Mouse (Mus musculus) kidney, adult 11 months (tissue): ENCODE measurements around the gene Prkcq.

Source experiments
- DNase-seq: peaks from one replicate; pipeline ENCODE4 v3.0.0; 2022

Gene Prkcq

DNA sequence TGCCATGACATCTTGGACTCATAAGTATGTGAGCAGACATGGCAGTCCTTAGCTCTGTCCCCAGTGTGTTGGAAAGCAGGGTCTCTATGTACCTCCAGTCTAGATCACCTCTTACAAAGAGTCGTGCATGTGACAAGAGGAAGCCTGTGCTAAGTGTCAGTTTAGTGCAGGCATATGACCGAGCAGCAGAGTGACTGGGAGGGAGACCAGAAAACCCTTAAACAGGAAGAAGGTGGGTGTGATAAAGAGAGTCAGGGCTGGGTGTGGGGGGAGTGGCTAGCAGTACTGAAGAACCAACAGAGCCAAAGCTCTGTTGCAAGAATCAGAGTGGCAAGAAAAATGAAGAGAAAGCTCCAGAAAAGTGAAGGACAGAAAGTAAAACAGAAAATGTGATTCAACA lies 15.3 kb downstream of the Prkcq start:
- DNase-seq = no peak

DNA sequence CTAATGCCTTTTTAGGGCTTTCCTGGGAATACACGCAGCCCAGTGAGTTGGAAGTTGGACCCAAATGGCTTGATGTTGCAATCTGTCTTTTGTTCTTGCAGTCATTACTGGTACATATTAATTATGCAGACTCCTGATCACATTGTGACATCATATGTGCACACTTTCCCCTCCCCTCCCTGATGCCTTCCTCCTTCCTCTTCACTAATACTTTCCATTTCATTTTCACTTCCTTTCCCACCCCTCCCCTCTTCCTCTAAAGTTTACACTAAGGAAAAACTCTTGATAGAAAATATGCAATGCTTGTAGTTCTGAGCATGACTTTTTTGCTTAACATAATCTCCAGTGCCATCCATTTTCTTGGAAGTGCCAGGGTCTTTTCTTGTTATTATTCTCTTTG lies 16.4 kb downstream of the Prkcq start:
- DNase-seq = no peak

DNA sequence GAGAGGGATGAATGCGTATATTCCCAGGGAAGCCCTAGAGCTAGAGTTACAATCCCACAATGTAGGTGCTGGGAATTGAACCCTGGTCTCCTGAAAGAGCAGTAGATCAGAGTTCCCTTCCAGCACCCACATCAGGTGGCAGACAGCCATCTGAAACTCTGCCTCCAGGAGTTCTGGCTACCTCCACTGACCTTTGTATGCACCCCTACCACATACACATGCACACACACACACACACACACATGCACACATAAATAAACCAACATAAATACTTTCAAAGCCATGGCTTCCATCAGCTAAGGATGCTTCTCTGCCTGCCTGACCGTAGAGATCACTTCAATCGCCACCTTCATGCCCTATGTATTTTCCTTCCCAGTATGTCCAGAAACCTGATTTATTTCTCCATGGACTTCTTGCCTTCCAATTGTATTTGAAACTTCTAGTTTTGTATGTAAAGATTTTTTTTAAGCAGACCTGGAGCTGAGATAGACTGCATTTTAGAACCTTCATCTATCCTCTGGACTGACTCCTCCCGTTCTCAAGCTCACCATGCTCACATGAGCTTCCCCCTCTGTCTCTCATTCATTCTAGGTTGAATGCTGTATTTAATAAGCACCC lies 17.4 kb downstream of the Prkcq start:
- DNase-seq = no peak

DNA sequence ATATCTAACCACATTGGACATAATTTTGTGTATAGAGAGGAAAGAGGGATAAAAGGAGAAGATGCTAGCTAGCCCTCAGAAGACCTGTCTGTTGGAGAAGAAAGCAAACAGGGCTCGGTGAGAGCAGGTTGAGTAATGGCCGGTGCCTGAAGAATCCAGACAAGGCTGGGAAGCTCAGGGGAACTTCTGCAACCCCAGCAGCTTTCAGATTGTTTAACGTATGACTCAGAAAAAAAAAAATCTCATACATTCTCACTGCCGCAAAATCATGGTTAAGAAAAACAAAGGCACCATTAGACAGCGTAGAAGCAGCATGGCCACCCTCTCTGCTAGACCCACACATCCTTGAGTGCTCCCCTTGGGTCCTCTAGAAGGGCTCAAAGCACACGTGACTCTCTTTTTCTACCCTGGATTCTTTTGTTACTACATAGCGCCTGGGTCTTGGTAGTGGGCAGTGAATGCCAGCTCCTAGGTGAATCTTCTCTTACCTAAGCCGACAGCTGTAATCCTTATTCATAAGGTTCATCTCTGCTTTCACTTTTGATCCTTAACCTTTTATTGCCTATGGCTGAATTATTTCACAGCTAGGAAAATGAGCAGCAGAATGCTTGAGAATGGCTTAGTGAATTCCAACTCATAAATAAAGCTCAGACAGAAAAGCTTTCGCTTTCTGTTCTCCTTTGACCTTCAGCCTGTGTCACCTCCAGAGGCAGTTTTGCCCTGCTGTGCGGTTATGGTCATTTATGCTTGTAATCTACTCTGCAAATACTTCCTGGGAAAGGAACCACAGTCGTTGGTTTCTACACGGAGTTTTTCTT lies 20.6 kb downstream of the Prkcq start:
- DNase-seq = peak; percentile 45

DNA sequence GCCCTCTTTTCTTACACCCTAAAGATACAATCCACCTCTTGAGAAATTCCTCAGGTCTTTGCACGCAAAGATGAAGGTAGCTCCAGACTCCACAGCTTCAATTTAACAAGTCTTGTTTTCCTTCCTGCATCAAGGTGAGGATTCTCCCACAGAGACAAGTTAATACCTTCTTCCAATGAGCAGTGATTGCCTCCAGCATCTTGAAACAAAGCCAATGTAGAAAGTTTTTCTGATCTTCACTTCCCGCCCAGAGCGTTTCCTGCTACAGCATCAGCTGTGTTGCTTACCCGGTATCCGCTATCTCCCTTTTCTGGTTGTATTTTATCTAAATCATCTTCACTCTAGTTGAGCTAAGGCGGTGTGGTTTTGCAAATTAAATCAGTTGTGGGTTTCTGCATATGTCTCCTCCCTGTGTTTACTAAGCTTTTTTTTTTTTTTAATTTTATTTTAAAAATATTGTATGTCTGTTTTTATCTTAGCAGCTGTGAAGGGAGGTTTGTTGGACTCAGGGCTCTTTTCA lies 21.3 kb downstream of the Prkcq start:
- DNase-seq = peak; percentile 11

DNA sequence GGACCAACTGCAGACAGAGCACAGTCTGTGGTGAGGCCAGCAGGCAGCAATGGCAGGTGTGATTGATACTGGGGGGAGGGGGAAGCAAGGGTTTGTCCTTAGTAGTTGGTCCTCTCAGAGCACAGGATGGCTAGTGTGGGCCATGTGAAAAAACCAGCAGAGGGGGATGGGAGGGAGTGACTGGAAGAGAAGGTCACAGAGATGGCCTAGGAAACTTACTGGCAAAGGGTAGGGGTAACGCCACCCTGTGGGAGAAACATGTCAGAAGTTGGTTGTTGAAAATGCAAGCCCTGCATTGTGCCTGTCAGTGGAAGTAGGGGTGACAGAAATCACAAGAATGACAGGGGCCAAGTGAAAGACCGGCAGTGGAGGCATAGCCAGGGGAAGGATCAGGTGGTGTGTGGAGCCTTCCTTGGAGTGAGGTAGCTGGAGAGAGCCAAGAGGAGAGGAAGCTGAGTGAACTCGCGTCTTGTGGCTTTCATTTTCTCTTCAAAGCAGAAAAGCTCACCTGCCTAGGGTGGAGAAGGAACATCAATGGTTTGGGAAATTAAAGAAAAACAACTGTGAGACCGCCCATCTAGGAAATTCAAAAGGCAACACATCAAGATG lies 22.9 kb downstream of the Prkcq start:
- DNase-seq = no peak

DNA sequence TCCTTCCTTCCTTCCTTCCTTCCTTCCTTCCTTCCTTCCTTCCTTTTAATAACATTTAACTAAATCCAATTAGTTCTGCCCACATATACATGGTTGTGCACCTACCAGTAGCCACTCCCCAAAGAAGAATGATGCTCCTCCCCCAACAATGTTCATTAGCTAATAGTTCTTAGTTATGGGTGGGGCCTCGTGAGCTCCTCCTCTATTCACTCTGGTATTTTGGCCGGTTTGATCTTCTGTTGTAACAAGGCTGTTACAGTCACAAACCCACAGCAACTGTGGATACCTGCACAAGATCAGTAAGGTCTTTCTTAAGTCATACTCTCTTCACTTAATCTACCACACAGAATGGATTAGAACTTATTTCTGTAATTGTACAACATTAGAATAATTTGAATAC lies 24.2 kb downstream of the Prkcq start:
- no peak for DNase-seq

DNA sequence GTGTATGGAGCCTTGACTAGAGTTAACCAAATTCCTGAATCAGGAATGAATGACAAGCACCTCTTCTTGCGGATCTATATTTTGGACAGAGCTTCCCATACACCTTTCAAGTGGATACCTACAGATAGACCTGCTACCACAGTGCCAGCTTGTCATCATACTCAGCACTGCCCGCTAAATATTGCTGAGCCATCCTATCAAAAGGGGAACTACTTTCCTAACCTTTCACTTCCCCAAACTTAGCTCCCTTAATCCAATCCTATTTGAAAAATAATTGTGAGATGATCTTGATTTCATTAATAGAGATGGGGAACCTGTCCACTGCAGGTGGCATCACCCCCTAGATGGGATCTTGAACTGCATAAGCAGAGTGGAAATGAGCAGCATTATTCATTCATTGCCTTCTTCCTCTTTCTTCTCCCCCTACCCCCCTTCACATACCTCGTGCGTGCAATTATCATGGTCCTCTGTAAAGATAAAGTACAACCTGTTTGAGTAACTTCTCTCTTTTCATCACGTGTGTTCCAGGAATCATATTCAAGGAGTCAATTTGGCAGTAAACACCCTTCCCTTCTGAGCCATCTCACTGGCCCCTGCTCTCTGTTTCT lies 25.1 kb downstream of the Prkcq start:
- no peak for DNase-seq

DNA sequence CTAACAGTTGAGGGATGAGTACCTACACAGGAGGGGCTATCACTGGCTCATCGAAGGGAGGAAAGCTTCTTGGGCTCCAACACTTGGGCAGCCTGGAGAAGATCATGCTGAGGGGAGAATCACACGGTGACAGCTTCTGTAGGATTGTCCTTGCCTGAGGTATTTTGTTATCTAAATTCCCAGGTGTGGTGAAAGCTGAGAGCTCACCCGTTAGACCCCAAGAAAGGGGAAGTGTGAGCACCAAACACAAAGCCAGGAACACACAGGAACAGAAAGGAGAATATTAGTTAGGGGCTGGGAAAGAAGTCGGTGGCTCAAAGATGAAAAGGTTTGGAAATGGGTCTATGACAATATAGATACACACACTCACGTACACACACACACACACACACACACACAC lies 27.7 kb downstream of the Prkcq start:
- DNase-seq = no peak

DNA sequence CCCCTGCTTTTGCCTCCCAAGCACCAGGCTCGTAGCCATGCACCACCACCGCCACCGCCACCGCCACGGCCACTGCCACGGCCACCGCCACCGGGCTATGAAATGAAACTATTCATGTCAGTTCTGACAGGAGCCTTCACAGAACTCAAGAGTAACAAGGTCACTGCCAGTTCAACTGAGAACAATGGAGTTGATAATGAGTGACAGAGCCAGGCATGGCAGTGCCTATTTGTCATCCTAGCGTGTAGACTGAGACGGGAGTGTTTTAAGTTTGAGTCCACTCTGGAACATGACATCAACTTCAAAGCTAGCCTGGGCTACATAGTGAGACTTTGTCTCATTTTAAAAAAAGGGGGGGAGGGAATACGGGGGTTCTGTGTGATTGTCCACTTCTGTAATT lies 30.9 kb downstream of the Prkcq start:
- DNase-seq = no peak

DNA sequence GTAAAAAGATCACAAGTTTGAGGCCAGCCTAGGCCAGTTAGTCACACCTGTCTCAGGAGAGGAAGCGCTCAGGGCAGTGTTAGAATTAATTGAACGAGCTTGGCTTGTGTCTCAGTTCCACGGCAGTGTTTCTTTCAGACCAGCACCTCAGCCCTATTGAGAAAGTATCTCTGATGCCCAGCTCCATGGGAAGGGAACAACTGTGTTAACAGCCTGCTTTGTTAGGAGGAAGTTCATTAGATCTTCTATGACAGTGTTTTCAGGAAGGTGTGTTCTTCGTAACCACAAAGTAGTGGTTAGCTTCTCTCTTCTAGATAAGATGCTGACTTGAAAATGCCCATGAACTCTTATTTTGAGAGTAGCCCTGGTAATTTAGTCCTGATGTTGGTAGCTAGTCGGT lies 31.4 kb downstream of the Prkcq start:
- DNase-seq = no peak

DNA sequence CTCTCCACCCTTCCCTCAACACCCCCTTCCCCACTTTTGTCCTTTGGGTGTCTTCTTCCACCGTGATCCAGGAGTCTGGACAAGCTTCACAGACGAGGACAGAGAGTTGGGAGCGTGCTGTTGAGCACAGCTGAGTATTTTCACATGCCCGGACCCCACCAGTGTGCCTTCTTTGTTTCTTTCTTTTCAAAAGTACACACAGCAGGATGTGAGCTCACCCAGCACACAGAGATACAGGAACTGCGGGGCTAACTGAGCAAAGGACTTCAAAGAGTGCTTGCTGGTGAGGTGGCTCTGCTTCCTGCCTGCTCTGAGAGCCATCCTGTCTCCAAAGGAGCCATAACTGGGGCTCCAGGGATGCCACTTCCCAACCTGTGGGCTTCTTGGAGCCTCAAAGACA lies 32.3 kb downstream of the Prkcq start:
- no peak for DNase-seq

DNA sequence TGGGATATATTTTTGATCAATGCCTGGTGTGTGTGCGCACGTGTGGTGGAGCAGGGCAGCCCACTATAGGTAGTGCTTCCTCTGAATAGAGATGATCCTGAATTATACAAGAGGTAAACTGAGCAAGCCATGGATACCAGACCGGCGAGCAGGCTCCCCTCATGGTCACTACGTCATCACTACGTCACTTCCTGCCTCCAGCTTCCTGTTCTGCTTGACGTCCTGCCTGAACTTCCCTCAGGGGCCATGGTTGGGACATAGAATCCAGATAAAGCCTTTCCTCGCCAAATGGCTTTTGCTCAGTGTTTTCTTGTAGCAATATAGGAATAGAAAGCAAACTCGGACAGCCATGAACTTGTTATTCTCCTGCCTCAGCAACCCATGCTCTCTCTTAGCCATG lies 33.1 kb downstream of the Prkcq start:
- DNase-seq = no peak

DNA sequence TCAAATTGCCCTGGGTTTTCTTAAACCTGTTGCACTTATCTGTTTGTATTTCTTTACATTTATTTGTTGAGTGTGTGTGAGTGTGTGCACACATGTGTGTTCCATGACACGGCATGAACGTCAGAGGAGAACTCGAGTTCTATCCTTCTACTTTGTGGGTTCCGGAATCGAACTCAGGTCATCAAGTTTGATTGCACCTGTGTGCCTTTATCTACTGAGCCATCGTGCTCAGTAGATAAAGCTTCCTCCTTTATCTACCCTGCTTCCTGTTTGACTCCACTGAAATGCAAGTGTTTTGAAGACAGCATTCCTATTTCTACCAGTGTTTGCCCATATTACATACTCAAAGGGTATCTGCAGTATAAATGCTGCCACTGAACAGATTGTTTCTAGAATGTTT lies 33.8 kb downstream of the Prkcq start:
- no peak for DNase-seq

DNA sequence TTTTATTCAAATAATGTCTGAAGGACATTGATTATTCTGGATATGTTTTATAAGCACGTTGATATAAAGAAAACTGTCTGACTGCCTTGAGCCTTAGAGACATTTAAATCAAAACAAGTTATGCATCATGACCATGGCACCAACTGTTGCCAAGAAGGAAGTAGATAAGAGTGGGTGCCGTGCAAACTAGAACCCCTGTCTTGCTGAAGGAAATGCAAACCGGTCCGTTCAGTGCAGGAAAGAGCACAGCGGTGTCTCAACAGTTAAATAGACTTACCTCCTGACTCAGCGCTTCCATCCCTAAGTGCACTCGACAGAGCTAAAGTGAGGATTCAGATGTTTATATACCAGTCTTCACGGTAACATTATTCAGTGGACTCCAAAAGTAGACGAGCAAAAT lies 36.4 kb downstream of the Prkcq start:
- no peak for DNase-seq

DNA sequence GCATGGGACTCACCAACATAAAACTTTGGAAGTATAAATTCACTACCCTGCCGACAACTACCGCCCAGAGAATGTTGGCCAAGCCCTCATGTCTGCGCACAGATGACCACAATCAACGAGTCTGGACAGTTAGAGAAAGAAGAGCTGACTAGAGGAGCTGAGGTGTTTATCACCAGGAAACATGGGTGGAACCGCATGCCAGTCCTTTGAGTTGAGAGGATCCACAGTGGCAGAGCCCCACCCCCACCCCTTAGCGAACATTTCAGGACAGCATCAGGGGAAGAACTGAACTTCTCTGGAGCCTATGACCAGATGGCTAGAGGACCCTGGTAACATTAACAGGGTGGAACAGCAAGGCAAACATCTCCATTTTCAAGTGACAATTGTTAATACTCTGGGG lies 37.4 kb downstream of the Prkcq start:
- DNase-seq = no peak

DNA sequence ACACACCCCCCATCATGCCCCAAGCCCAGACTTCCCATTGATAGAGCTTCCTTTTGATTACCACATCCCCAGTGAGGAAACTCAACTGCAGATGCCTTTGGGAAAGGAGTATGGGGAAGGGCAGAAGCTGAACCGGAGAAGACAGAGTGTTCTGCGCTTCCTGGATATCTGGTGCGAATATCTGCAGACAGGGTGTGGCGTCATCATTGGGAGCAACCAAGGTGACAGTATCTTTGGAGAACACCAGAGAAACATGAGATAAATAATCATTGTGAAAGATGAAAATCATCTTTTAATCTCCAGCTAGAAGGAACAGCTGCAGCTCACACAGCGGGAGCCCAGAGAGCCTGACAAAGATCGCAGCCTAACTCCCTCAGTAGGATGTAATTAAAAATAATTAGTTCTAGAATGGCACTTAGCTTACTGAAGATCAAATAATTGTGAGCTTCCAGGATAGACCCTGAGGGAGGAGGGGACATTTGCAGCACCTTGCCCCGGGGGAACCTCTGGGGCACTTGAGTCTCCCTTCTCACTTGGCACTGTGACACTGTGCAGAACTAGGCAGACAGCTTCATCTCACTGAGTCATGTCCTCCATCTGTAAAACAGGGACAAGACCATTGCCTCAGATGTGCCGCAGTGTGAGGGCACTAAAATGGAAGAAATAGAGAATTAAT lies 38.5 kb downstream of the Prkcq start:
- no peak for DNase-seq

DNA sequence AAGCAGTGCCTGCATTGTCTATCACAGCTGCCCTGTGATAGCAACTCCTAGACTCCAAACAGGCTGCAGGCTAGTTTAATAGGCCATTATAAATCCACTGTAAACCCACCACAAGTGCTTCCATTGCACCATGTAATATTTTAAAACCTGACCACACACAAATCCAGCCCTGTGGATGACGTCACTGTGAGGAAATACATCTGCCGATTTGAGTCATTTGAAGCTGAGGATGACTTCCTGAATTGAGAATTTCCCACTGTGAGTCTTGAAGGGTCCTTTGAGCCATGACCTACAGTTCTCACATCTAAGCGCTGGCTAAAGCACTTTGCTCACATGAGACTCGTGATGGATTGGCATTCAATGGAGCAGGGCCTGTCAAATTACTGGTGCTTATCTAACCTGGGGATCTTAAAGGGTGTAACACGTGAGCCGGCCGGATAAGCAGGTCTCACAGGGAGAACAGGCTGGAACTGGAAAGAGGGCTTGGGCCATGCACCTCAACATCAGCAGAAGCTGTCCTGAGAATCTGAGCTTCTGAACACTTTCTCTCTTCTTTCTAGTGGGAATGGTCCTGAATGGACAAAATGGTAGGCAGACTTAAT lies 40.2 kb downstream of the Prkcq start:
- peak; percentile 41 for DNase-seq

DNA sequence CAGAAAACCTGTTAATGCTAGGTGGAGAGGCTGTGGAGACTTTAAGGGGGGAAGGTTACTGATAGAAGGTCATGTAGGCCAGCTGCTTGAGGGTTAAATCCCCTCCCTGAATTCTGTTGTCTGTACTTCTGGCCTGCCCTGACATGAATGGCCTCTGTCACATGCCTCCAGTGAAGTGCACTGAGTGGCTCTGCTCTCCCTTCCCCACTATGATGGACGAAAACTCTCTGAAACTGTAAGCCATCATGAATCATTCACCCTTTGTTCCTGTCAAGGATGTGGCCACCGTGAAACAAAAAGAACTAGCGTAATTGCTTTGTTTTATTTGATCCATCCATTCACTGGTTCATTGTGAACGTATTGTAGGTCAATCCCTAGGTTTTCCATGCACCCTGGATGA lies 44.5 kb downstream of the Prkcq start:
- DNase-seq = no peak

DNA sequence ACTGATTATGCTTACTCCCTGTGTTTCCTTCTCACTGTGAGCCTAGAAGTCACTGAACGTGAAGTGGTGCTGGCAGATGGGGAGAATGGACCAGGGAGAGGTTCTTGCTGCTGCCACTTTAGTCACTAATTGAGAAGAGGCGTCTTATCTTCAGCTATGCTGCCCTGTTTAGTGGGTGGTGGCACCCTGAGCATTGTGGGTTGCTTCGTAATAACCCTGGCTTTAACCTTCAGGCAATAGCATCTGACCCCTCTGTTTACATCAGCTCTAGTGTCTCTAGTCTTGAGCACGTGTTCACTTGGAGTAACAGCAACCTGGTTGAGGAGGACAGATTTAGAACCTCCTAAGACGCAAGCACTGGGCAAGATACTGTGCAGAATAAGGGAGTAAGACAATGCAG lies 44.9 kb downstream of the Prkcq start:
- no peak for DNase-seq

DNA sequence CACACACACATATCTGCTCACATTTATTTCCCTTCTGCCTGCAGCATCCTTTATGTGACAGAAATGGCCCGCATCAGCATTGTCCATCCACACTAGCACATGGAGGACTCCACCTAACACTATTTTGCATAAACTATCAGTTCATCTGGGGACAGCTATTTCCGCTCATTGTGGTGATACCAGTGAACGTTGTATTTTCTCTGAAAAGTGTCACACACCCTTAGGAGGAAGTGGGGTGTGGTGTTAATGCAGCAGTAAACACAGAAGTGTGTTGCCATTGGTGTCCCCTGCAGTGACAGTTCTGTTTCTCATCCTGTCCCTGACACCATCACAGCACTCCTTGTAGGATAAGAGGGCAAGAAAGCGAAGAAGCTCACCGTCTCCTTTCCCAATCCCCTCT lies 46.2 kb downstream of the Prkcq start:
- DNase-seq = peak; percentile 17

DNA sequence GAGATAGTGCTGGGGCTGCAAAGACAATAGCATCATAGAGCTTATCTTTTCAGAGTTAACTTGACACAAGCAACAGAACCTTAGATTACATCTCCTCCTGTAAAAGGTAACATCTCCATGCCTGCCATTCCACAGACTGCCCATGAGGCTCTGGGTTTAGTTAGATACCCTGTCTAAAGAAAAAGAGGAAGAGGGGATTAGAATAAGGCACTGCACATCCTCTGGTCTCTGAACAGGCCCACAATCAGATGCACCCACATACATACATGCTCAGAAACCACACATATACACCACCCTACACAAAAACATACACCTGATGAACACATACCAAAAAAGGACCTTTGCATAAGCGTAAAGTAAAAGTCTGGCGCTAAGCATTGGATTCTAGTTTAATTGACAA lies 47.4 kb downstream of the Prkcq start:
- no peak for DNase-seq
